Mouse (Mus musculus): Measurements from ENCODE around the gene P2ry2. TPM values are rescaled to one million over a fixed set of nuclear protein-coding genes. Genes with fewer than 3 reads are reported as not detected.
A peak's percentile ranks its signal among the peaks of the same experiment; 100 is the strongest.

The P2ry2 gene
- polyA plus RNA-seq, 1 experiment from 2014 or later, result 1.1 TPM

- H3K4me3 ChIP-seq, result no peak overlapping the region
- 0 out of 2 replicates have a peak overlapping the region, but pooled peaks have one; percentile 13 for H3K27ac ChIP-seq
- no peak for DNase-seq (ENCODE audit: low spot score)
- H3K36me3 ChIP-seq, result no peaks in the 10 kb centered on the region
- peaks cover 30% of the 10 kb centered on the region; the same call in 1 of the 2 replicates for H3K27me3 ChIP-seq (ENCODE audit: insufficient read depth, poor library complexity, severe bottlenecking)
- WGBS, result 28% methylated on average over 5 of the region's 5 CpGs
- peaks cover 32% of the 10 kb centered on the region for H3K4me1 ChIP-seq
- no peaks in the 10 kb centered on the region for H3K9me3 ChIP-seq
Measured at GRCm38 (mm10) chr7:101041977-101042749, 29.5 kb upstream of the P2ry2 start.

- no peak overlapping the region for H3K27ac ChIP-seq
- H3K9me3 ChIP-seq, result no peaks in the 10 kb centered on the region
- H3K4me1 ChIP-seq, result peaks cover 32% of the 10 kb centered on the region
- 50% methylated on average over 2 of the region's 2 CpGs for WGBS
- no peak for DNase-seq (ENCODE audit: low spot score)
- H3K4me3 ChIP-seq, result no peak overlapping the region
- no peaks in the 10 kb centered on the region for H3K36me3 ChIP-seq
- peaks cover 26% of the 10 kb centered on the region; the same call in 1 of the 2 replicates for H3K27me3 ChIP-seq (ENCODE audit: insufficient read depth, poor library complexity, severe bottlenecking)
Measured at GRCm38 (mm10) chr7:101041544-101041943, 28.9 kb upstream of the P2ry2 start.

GRCm38 (mm10) chr7:101033371-101033770 is 20.7 kb upstream of the P2ry2 start:
- Histone ChIP-seq H3K4me1 (no peaks in the 10 kb centered on the region), H3K27ac (no peak overlapping the region), H3K27me3 (ENCODE audit: insufficient read depth, poor library complexity, severe bottlenecking) (0 out of 2 replicates have a peak, but pooled peaks cover 4% of the 10 kb centered on the region), H3K4me3 (no peak overlapping the region), H3K9me3 (no peaks in the 10 kb centered on the region), H3K36me3 (no peaks in the 10 kb centered on the region)
- WGBS, result 81% methylated on average over 2 of the region's 2 CpGs
- no peak for DNase-seq (ENCODE audit: low spot score)

GRCm38 (mm10) chr7:101031234-101031633 is 18.6 kb upstream of the P2ry2 start:
- DNase-seq (ENCODE audit: low spot score), result peak; percentile 72
- 66% methylated on average over 8 of the region's 8 CpGs for WGBS
- Histone ChIP-seq H3K27me3 (ENCODE audit: insufficient read depth, poor library complexity, severe bottlenecking) (0 out of 2 replicates have a peak, but pooled peaks cover 4% of the 10 kb centered on the region), H3K4me3 (no peak overlapping the region), H3K9me3 (no peaks in the 10 kb centered on the region), H3K27ac (no peak overlapping the region), H3K4me1 (no peaks in the 10 kb centered on the region), H3K36me3 (no peaks in the 10 kb centered on the region)

- Histone ChIP-seq H3K36me3 (no peaks in the 10 kb centered on the region), H3K27me3 (ENCODE audit: insufficient read depth, poor library complexity, severe bottlenecking) (0 out of 2 replicates have a peak, but pooled peaks cover 4% of the 10 kb centered on the region), H3K4me1 (no peaks in the 10 kb centered on the region), H3K4me3 (no peak overlapping the region), H3K9me3 (no peaks in the 10 kb centered on the region), H3K27ac (no peak overlapping the region)
- DNase-seq (ENCODE audit: low spot score), result peak; percentile 70
Measured at GRCm38 (mm10) chr7:101030756-101031155, 18.1 kb upstream of the P2ry2 start.

- no peaks in the 10 kb centered on the region for H3K9me3 ChIP-seq
- 64% methylated on average over 6 of the region's 6 CpGs for WGBS
- no peak for DNase-seq (ENCODE audit: low spot score)
- no peaks in the 10 kb centered on the region for H3K4me1 ChIP-seq
- no peaks in the 10 kb centered on the region for H3K36me3 ChIP-seq
- H3K4me3 ChIP-seq, result no peak overlapping the region
- no peak overlapping the region for H3K27ac ChIP-seq
- H3K27me3 ChIP-seq (ENCODE audit: insufficient read depth, poor library complexity, severe bottlenecking), result 0 out of 2 replicates have a peak, but pooled peaks cover 4% of the 10 kb centered on the region
Measured at GRCm38 (mm10) chr7:101029446-101029845, 16.8 kb upstream of the P2ry2 start.

- no peaks in the 10 kb centered on the region for H3K36me3 ChIP-seq
- WGBS, result 87% methylated on average over 9 of the region's 9 CpGs
- H3K4me3 ChIP-seq, result no peak overlapping the region
- H3K27ac ChIP-seq, result no peak overlapping the region
- DNase-seq (ENCODE audit: low spot score), result peak; percentile 68
- 0 out of 2 replicates have a peak, but pooled peaks cover 4% of the 10 kb centered on the region for H3K27me3 ChIP-seq (ENCODE audit: insufficient read depth, poor library complexity, severe bottlenecking)
- no peaks in the 10 kb centered on the region for H3K4me1 ChIP-seq
- H3K9me3 ChIP-seq, result no peaks in the 10 kb centered on the region
Measured at GRCm38 (mm10) chr7:101028991-101029390, 16.3 kb upstream of the P2ry2 start.

GRCm38 (mm10) chr7:101028444-101028757 is 15.7 kb upstream of the P2ry2 start:
- Histone ChIP-seq H3K27me3 (ENCODE audit: insufficient read depth, poor library complexity, severe bottlenecking) (0 out of 2 replicates have a peak, but pooled peaks cover 4% of the 10 kb centered on the region), H3K4me1 (no peaks in the 10 kb centered on the region), H3K36me3 (no peaks in the 10 kb centered on the region), H3K9me3 (no peaks in the 10 kb centered on the region), H3K27ac (no peak overlapping the region), H3K4me3 (no peak overlapping the region)
- DNase-seq (ENCODE audit: low spot score), result peak; percentile 67
- 91% methylated on average over 5 of the region's 5 CpGs for WGBS

- H3K27ac ChIP-seq, result no peak overlapping the region
- no peaks in the 10 kb centered on the region for H3K4me1 ChIP-seq
- peak; percentile 68 for DNase-seq (ENCODE audit: low spot score)
- H3K9me3 ChIP-seq, result no peaks in the 10 kb centered on the region
- H3K27me3 ChIP-seq (ENCODE audit: insufficient read depth, poor library complexity, severe bottlenecking), result 0 out of 2 replicates have a peak, but pooled peaks cover 4% of the 10 kb centered on the region
- H3K36me3 ChIP-seq, result no peaks in the 10 kb centered on the region
- no peak overlapping the region for H3K4me3 ChIP-seq
- 71% methylated on average over 10 of the region's 10 CpGs for WGBS
Measured at GRCm38 (mm10) chr7:101027623-101028443, 15.2 kb upstream of the P2ry2 start.

GRCm38 (mm10) chr7:101026836-101027235 is 14.2 kb upstream of the P2ry2 start:
- no peak for DNase-seq (ENCODE audit: low spot score)
- WGBS, result 72% methylated on average over 5 of the region's 5 CpGs
- no peaks in the 10 kb centered on the region for H3K4me1 ChIP-seq
- H3K27me3 ChIP-seq (ENCODE audit: insufficient read depth, poor library complexity, severe bottlenecking), result no peaks in the 10 kb centered on the region
- no peaks in the 10 kb centered on the region for H3K9me3 ChIP-seq
- no peaks in the 10 kb centered on the region for H3K36me3 ChIP-seq
- H3K4me3 ChIP-seq, result no peak overlapping the region
- no peak overlapping the region for H3K27ac ChIP-seq

GRCm38 (mm10) chr7:101017492-101017891 is 4.8 kb upstream of the P2ry2 start:
- Histone ChIP-seq H3K36me3 (no peaks in the 10 kb centered on the region), H3K27me3 (ENCODE audit: insufficient read depth, poor library complexity, severe bottlenecking) (peaks cover 41% of the 10 kb centered on the region), H3K9me3 (no peaks in the 10 kb centered on the region), H3K4me1 (0 out of 2 replicates have a peak, but pooled peaks cover 7% of the 10 kb centered on the region), H3K27ac (no peak overlapping the region), H3K4me3 (no peak overlapping the region)
- WGBS, result 53% methylated on average over 6 of the region's 6 CpGs
- no peak for DNase-seq (ENCODE audit: low spot score)

GRCm38 (mm10) chr7:101017021-101017461 is 4.4 kb upstream of the P2ry2 start:
- Histone ChIP-seq H3K4me3 (no peak overlapping the region), H3K27me3 (ENCODE audit: insufficient read depth, poor library complexity, severe bottlenecking) (peaks cover 46% of the 10 kb centered on the region), H3K27ac (no peak overlapping the region), H3K9me3 (no peaks in the 10 kb centered on the region), H3K4me1 (peaks cover 9% of the 10 kb centered on the region), H3K36me3 (no peaks in the 10 kb centered on the region)
- DNase-seq (ENCODE audit: low spot score), result peak; percentile 83
- WGBS, result 60% methylated on average over 7 of the region's 7 CpGs

GRCm38 (mm10) chr7:101014985-101015384 is 2.3 kb upstream of the P2ry2 start:
- peaks cover 66% of the 10 kb centered on the region for H3K27me3 ChIP-seq (ENCODE audit: insufficient read depth, poor library complexity, severe bottlenecking)
- no peak overlapping the region for H3K4me3 ChIP-seq
- 0 out of 2 replicates have a peak overlapping the region, but pooled peaks have one; percentile 0 for H3K27ac ChIP-seq
- H3K4me1 ChIP-seq, result peaks cover 20% of the 10 kb centered on the region
- WGBS, result 65% methylated on average over 1 of the region's 1 CpGs
- no peaks in the 10 kb centered on the region for H3K9me3 ChIP-seq
- H3K36me3 ChIP-seq, result no peaks in the 10 kb centered on the region
- no peak for DNase-seq (ENCODE audit: low spot score)

All from heart, embryonic 10.5 days (tissue).